Mouse (Mus musculus) Patski (cell line): ENCODE data around the gene Kcnj15. TPM values are rescaled to one million over a fixed set of nuclear protein-coding genes. Genes with fewer than 3 reads are reported as not detected.

Source experiments
- ATAC-seq: fragments of 100-300 bp; one replicate; pipeline ENCODE4 v1.8.0; 2021
- CTCF ChIA-PET: fragments of 350-600 bp; sonication (Branson Sonifier 250); formaldehyde crosslinking; loops from one replicate; lab custom pipeline; 2022; ENCODE audit warnings: inconsistent platforms; lab: Charles Lee
- POLR2A ChIA-PET: fragments of 350-600 bp; sonication (Branson Sonifier 250); formaldehyde crosslinking; loops from one replicate; lab custom pipeline; 2022; ENCODE audit warnings: antibody characterized with exemption, inconsistent platforms; lab: Charles Lee
- DNase-seq: peaks from one replicate; pipeline ENCODE4 v3.0.0-alpha.2; 2011; ENCODE audit warnings: low read depth, low spot score
- H3K27me3 ChIP-seq: fragments of 371-371 bp; one replicate; pipeline ENCODE4 v1.5.1; 2021
- CTCF ChIP-seq: fragments of 100-300 bp; IDR thresholded peaks from one replicate; pipeline ENCODE4 v1.5.1; 2021
- in situ Hi-C: fragments of 300-500 bp; cut with MboI; formaldehyde crosslinking; loops from 3 replicates; pipeline ENCODE4 v1.11.1; 2018; ENCODE audit warnings: low pct_unique_long_range_greater_than_20kb, mixed read lengths
- polyA plus RNA-seq: library from polyadenylated mRNA; unstranded; gene quantifications from one replicate; pipeline ENCODE4 v1.2.3, GENCODE M21; 2021

Gene Kcnj15
- polyA plus RNA-seq, 1 experiment from 2014 or later: 0.98 TPM

DNA sequence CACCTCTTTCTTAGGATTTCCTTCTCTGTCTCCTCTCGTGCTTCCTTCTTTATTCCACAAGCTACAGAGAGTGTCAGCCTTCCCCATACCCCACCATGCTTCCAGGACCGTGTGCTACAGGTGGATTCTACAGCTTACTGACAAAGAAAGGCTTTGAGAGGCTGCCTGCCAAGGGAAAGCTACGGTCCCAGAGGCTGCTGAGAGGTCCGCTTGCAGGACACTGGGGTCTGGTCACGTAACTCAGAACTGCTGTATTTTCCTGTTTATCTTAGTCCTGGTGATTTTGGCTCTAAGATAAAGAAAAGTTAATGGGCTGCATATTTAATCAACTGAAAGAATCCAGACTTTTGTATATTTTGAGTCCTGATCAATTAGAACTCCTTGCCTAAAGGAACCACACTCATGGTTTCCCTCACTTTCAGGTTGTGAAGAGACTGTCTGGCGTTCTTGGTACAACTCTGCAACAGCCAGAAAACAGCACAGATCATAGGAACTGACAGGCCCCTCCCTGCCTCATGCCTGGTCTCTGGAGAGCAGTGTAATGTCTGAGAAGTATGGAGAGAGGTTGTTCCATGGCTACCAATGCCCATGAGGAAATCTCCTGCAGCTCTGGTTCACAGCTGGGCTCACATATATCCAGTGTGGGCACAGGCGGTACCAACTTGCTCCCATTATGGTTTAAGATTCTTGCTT lies 35.2 kb upstream of the Kcnj15 start:
- in situ Hi-C loops: loop anchor here (25.0 kb wide), 1 partner anchor 740 kb away; no protein-coding TSS in a partner anchor
- TF ChIP-seq CTCF: no peak
- no peaks in the 10 kb centered on the region for H3K27me3 ChIP-seq
- ChIA-PET POLR2A (no interaction called here), CTCF (no interaction called here)
- ATAC-seq (no peak), DNase-seq (no peak)

DNA sequence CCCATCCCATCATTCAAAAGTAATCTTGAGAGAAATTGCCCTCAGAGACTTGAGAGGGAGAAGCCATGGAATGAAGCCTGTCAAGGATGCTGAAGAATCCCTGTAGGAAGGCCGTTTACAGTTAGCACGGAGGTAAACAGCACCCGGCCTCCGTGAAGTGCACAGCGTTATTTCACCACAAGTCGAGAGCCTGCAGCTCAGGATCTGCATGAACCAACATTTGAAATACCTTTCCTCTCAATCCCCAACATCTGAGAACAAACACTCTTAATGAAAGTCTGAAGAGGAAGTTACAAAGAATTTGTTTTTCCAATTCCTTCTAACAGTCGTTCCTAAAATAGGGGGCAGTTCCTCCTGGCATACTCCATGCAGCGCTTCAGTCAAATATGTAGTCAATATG lies 33.9 kb upstream of the Kcnj15 start:
- DNase-seq: no peak
- in situ Hi-C loops: loop anchor here (25.0 kb wide), 1 partner anchor 739 kb away; no protein-coding TSS in a partner anchor
- CTCF ChIA-PET: no interaction called here
- no peak for TF ChIP-seq CTCF
- peaks cover 4% of the 10 kb centered on the region for H3K27me3 ChIP-seq
- POLR2A ChIA-PET: no interaction called here
- no peak for ATAC-seq

DNA sequence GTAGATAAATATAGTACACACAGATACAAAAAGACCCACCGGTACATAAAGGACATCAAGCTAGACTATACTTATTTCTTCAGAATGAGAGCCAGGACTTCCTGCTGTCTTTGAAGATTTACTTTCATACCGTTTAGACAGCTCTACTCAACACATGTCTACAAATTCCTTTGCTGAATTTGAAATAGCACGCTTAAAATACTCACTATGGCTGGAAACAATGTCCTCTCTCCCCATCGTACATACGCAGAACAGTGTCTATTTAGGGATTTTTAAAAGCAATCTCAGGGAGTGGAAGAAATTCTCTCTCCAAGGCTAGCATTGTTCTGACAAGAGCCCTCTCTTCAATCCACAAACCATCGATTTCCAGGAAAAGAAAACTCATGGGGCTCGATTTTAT lies 32.1 kb upstream of the Kcnj15 start:
- no peak for ATAC-seq
- in situ Hi-C loops: no loop called here
- CTCF ChIA-PET: no interaction called here
- no peak for TF ChIP-seq CTCF
- no peak for DNase-seq
- POLR2A ChIA-PET: no interaction called here
- H3K27me3 ChIP-seq: peaks cover 4% of the 10 kb centered on the region

DNA sequence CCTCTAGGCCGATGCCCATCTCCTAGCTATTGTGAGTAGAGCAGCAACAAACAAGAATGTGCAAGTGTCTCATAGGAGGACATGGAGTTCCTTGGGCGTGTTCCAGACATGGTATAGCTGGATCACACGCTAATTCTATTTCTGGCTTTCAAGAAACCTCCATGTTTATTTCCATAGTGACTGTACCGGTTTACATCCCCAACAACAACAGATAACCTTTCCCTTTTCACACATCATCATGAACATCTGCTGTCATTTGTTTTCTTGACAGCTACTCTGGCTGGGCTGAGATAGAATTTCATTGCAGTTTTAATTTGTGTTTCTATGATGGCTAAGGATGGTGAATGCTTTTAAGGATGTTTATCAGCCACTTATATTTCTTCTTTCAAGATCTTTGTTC lies 25.6 kb upstream of the Kcnj15 start:
- DNase-seq (no peak), ATAC-seq (no peak)
- peaks cover 4% of the 10 kb centered on the region for H3K27me3 ChIP-seq
- POLR2A ChIA-PET: no interaction called here
- TF ChIP-seq CTCF: no peak
- CTCF ChIA-PET: no interaction called here
- in situ Hi-C loops: no loop called here

DNA sequence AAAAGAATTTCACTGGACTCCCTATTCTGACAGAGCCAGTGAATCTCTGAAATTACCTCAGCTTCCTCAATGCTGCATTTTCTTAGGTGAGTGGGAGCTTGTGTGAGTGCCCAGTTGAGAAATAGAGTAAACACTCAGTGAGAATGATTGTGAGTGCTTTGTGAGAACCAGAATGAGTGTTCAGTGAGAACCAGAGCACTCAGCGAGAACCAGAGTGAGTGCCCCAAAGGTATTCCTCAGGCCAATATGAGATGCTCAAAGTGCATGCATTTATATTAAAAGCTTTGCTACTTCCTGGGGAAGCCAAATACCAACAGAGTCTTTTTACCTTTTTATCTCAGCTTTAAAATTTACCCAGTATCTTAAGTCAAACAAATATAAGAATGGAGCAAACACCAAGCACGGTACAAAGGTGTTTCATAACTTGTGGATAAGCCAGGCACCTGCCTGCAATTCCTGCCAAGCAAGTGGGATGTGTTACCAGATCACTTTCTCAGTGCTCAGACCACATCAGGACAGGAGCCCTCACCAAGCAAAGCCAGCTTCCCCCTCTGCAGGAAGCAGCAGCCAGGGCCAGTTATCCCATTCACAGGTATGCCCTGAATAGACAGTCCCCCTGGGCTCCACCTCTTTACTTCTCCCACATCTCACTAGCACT lies 22.3 kb upstream of the Kcnj15 start:
- POLR2A ChIA-PET: no interaction called here
- no peak for ATAC-seq
- in situ Hi-C loops: no loop called here

DNA sequence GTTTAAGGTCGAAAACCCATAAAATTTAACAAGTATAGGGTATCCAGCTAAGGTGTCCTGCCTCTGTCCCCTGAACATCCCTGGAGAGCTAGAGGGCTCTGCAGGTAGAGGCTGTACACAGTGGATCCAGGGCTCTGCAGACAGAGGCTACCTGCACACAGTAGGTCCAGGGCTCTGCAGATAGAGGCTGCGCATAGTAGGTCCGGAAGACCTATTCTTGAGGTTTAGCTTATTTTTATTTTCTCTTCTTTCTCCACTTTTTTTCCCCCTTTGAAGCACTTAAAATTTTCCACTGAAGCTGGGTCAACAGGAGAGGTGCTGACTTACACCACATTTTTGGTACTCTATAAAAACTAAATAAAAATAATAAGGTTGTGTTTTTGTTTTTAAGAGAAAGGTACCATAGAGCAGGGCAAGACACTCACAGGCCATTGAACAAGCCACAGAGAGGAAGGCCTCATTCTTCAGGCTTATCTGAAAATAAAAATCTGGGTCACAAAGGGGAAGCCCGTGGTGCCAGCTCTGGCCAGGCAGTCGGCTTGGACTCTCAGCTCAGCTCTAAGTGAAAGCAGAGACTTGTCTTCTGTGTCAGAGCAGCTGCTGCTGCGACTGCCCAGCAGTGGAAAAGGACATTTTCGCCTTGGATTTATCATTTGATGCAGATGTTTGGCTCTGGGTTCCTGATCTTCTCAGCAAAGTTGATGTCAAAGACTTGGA lies 18.0 kb upstream of the Kcnj15 start:
- H3K27me3 ChIP-seq: no peaks in the 10 kb centered on the region
- CTCF ChIA-PET: no interaction called here
- no peak for TF ChIP-seq CTCF
- DNase-seq (no peak), ATAC-seq (no peak)
- in situ Hi-C loops: no loop called here
- POLR2A ChIA-PET: no interaction called here

More for the DNA sequence above, 22.3 kb upstream of the Kcnj15 start:
- DNase-seq: no peak
- CTCF ChIA-PET: interaction anchor here (0.9 kb wide), 1 partner anchor 14 kb away, joined by 3 read pairs; no protein-coding TSS in a partner anchor
- H3K27me3 ChIP-seq: no peaks in the 10 kb centered on the region
- TF ChIP-seq CTCF: no peak

DNA sequence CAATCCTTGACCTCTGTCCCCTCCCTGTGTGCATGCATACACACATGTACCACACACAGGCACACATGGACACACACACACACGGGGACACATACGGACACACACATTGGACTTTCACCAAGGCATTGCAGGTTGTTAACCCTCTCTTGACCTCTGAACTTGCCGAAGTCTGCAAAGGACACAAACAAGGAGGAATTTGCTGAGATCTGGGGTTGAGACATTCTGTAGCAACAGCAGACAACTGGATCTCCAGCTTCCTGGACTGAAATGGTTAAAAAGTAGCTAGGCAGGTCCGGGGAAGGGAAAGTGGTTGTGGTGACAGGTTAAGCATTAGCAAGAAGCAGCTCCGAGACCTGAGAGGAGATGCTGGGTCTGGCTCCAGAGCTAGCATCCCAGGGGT lies 16.7 kb upstream of the Kcnj15 start:
- in situ Hi-C loops: no loop called here
- CTCF ChIA-PET: interaction anchor here (2.3 kb wide), 1 partner anchor 101 kb away, joined by 9 read pairs; no protein-coding TSS in a partner anchor
- no peaks in the 10 kb centered on the region for H3K27me3 ChIP-seq
- ATAC-seq: no peak
- no peak for DNase-seq
- POLR2A ChIA-PET: no interaction called here
- no peak for TF ChIP-seq CTCF

DNA sequence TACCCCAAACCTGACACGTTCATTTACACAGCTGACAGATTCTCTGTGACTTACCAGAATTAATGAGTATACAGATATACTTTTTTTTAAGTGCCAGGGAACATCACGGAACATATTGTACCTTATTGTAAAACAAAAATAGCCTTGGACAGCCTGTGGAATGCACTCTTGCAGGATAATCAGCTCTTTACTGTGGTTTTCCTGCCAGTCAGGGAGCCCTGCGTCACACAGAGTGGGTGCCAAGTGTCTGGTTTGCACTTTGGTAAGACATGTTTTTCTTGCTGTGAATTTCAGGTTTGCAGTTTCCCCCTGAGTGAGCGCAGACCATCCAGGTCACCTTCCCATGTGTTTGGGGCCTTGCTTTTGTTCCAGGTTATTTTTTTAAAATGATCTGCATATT lies 15.8 kb upstream of the Kcnj15 start:
- CTCF ChIA-PET: interaction anchor here (1.4 to 2.3 kb wide), 2 partner anchors 23 to 100 kb away, joined by 3 to 9 read pairs; no protein-coding TSS in a partner anchor
- in situ Hi-C loops: no loop called here
- no peak for TF ChIP-seq CTCF
- DNase-seq (peak; percentile 81), ATAC-seq (peak; percentile 65)
- POLR2A ChIA-PET: no interaction called here
- H3K27me3 ChIP-seq: no peaks in the 10 kb centered on the region

DNA sequence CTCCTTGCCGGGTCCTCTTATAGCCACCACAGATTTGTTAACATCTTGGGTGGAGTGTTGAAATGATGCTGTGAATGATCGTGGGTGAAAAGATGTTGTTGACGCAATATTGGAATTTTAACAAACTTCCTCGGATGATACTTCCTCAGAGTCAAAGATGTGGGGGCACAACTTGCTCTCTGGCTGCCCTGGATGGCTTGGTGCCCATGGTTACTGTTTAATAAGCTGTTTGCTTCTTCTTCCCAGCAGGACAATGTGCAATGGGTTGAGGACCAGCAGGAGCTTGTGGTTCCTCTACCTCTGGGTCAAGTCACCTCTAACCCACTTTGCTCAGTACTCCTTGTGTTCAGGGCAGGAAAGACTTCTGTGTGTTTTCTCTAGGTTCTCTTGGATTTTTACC lies 15.2 kb upstream of the Kcnj15 start:
- DNase-seq (peak; percentile 50), ATAC-seq (peak; percentile 31)
- POLR2A ChIA-PET: no interaction called here
- H3K27me3 ChIP-seq: no peaks in the 10 kb centered on the region
- in situ Hi-C loops: no loop called here
- CTCF ChIA-PET: interaction anchor here (1.4 to 2.3 kb wide), 2 partner anchors 22 to 99 kb away, joined by 3 to 9 read pairs; no protein-coding TSS in a partner anchor
- TF ChIP-seq CTCF: no peak

DNA sequence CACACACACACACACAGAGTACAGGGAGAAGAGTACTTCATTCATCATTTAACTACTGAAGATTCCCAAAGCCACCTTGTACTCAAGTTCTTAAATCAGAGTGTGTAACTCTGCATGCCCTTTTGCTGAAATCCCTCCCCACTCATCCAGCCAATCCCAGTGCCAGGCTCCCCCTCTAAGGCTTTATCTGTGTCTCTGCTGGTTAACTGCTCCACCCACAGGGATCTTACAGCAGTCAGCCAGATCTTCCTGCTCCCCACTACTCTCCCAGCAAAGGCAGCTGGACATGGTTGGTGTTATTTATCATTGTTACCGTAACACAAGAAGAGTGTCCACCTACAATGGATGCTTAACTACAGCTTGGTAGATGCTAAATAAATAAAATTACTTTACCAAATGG lies 14.0 kb upstream of the Kcnj15 start:
- no peak for DNase-seq
- POLR2A ChIA-PET: no interaction called here
- TF ChIP-seq CTCF: no peak
- CTCF ChIA-PET: no interaction called here
- in situ Hi-C loops: no loop called here
- H3K27me3 ChIP-seq: no peaks in the 10 kb centered on the region
- no peak for ATAC-seq
